Mouse (Mus musculus) CH12.LX (cell line): ENCODE measurements around the gene Fam214a. TPM values are rescaled to one million over a fixed set of nuclear protein-coding genes. Genes with fewer than 3 reads are reported as not detected.

Experiments used
- DNase-seq: peaks from one replicate; pipeline ENCODE4 v3.0.0-alpha.2; 2013; ENCODE audit errors: extremely low read depth
- H3K27ac ChIP-seq: 2 replicates; pipeline ENCODE4 v1.5.1; 2012; ENCODE audit warnings: low read depth, mild to moderate bottlenecking, control low read depth, moderate library complexity; ENCODE audit not compliant: insufficient read depth
- H3K27me3 ChIP-seq: replicated peaks from 2 replicates; pipeline ENCODE3; 2012; ENCODE audit warnings: inconsistent platforms
- H3K36me3 ChIP-seq, 2 experiments: replicated peaks in 1 of 2; 2 replicates each; pipeline versions ENCODE3 to v1.6.1; 2012; ENCODE audit warnings: inconsistent platforms in 1 of 2, low read length in 1 of 2, mild to moderate bottlenecking in 1 of 2, mixed read lengths in 1 of 2, moderate library complexity in 1 of 2; ENCODE audit not compliant: control insufficient read depth in 1 of 2, insufficient read depth in 1 of 2
- H3K4me1 ChIP-seq, 2 experiments: 2 replicates each; pipeline ENCODE4 v1.6.1; 2012; ENCODE audit warnings: inconsistent platforms in 1 of 2, moderate library complexity in 1 of 2; ENCODE audit not compliant: insufficient read depth in 2 of 2, control insufficient read depth in 1 of 2
- H3K4me2 ChIP-seq: 2 replicates; pipeline ENCODE4 v1.6.1; 2012; ENCODE audit warnings: low read depth, mild to moderate bottlenecking, control low read depth; ENCODE audit not compliant: poor library complexity, insufficient read depth, severe bottlenecking
- H3K4me3 ChIP-seq, 3 experiments: fragments of 150-350 bp in 1 of 3; sonication (generic) in 1 of 3; replicated peaks in 1 of 3; 2 replicates each; pipeline versions ENCODE3 to v1.5.1; 2011 to 2012; ENCODE audit warnings: low read depth in 2 of 3, low read length in 2 of 3, mild to moderate bottlenecking in 2 of 3, moderate library complexity in 2 of 3, control low read depth in 1 of 3, improper control_type of control experiment in 1 of 3, inconsistent platforms in 1 of 3, mixed read lengths in 1 of 3; ENCODE audit not compliant: poor library complexity in 1 of 3
- H3K79me2 ChIP-seq: replicated peaks from 2 replicates; pipeline ENCODE4 v1.6.1; 2012; ENCODE audit warnings: mild to moderate bottlenecking, moderate library complexity; ENCODE audit not compliant: control insufficient read depth, poor library complexity, insufficient read depth, severe bottlenecking; ENCODE audit errors: extremely low read depth
- H3K9ac ChIP-seq: 2 replicates; pipeline ENCODE4 v1.6.1; 2012; ENCODE audit warnings: low read depth, mild to moderate bottlenecking, control low read depth, moderate library complexity; ENCODE audit not compliant: insufficient read depth
- H3K9me3 ChIP-seq: replicated peaks from 2 replicates; pipeline ENCODE3; 2012; ENCODE audit warnings: low read length, inconsistent platforms, mixed read lengths
- CHD2 ChIP-seq: IDR thresholded peaks from 2 replicates; pipeline ENCODE4 v1.6.1; 2011; ENCODE audit warnings: low read length, improper control_type of control experiment
- CTCF ChIP-seq, 2 experiments: IDR thresholded peaks in 1 of 2; conservative IDR thresholded peaks in 1 of 2; 2 replicates each; pipeline ENCODE4 v1.5.1; 2011 to 2012; ENCODE audit warnings: low read depth in 2 of 2, low read length in 2 of 2, improper control_type of control experiment in 1 of 2, inconsistent platforms in 1 of 2, mild to moderate bottlenecking in 1 of 2, moderate library complexity in 1 of 2
- E2F4 ChIP-seq: IDR thresholded peaks from 2 replicates; pipeline ENCODE4 v1.6.1; 2011; ENCODE audit warnings: low read depth, low read length, improper control_type of control experiment; ENCODE audit not compliant: insufficient replicate concordance
- ELF1 ChIP-seq: IDR thresholded peaks from 2 replicates; pipeline ENCODE4 v1.6.1; 2014; ENCODE audit warnings: low read depth, mild to moderate bottlenecking, inconsistent platforms, low read length, improper control_type of control experiment
- ETS1 ChIP-seq: conservative IDR thresholded peaks from 2 replicates; pipeline ENCODE4 v1.6.1; 2012; ENCODE audit warnings: low read depth, mild to moderate bottlenecking, inconsistent platforms, low read length, improper control_type of control experiment, moderate library complexity
- GABPA ChIP-seq: IDR thresholded peaks from 2 replicates; pipeline ENCODE4 v1.6.1; 2012; ENCODE audit warnings: low read depth, low read length, improper control_type of control experiment, inconsistent platforms; ENCODE audit not compliant: insufficient replicate concordance
- HCFC1 ChIP-seq: IDR thresholded peaks from 2 replicates; pipeline ENCODE4 v1.6.1; 2012; ENCODE audit warnings: low read depth, mild to moderate bottlenecking, inconsistent platforms, low read length, improper control_type of control experiment
- JUN ChIP-seq: IDR thresholded peaks from 2 replicates; pipeline ENCODE4 v1.6.1; 2011; ENCODE audit warnings: low read depth, mild to moderate bottlenecking, low read length, improper control_type of control experiment, moderate library complexity; ENCODE audit not compliant: insufficient read depth
- KAT2A ChIP-seq: IDR thresholded peaks from 2 replicates; pipeline ENCODE4 v1.6.1; 2012; ENCODE audit warnings: low read length, improper control_type of control experiment, inconsistent platforms; ENCODE audit not compliant: insufficient replicate concordance
- MAFK ChIP-seq: IDR thresholded peaks from 2 replicates; pipeline ENCODE4 v1.6.1; 2011; ENCODE audit warnings: low read length, improper control_type of control experiment; ENCODE audit not compliant: insufficient replicate concordance
- MAZ ChIP-seq: IDR thresholded peaks from 2 replicates; pipeline ENCODE4 v1.6.1; 2012; ENCODE audit warnings: low read depth, mild to moderate bottlenecking, inconsistent platforms, low read length, improper control_type of control experiment, moderate library complexity
- NELFE ChIP-seq: IDR thresholded peaks from 2 replicates; pipeline ENCODE4 v1.6.1; 2011; ENCODE audit warnings: low read depth, low read length, improper control_type of control experiment
- PAX5 ChIP-seq: IDR thresholded peaks from 2 replicates; pipeline ENCODE4 v1.6.1; 2012; ENCODE audit warnings: low read length, inconsistent platforms, mixed read lengths
- RCOR1 ChIP-seq: conservative IDR thresholded peaks from 2 replicates; pipeline ENCODE4 v1.6.1; 2012; ENCODE audit warnings: low read depth, mild to moderate bottlenecking, inconsistent platforms, low read length, improper control_type of control experiment
- SIN3A ChIP-seq: IDR thresholded peaks from 2 replicates; pipeline ENCODE4 v1.6.1; 2012; ENCODE audit warnings: low read length, improper control_type of control experiment, inconsistent platforms
- TBP ChIP-seq: conservative IDR thresholded peaks from 2 replicates; pipeline ENCODE4 v1.6.1; 2011; ENCODE audit warnings: low read depth, low read length, improper control_type of control experiment
- UBTF ChIP-seq: IDR thresholded peaks from 2 replicates; pipeline ENCODE4 v1.6.1; 2012; ENCODE audit warnings: low read depth, mild to moderate bottlenecking, inconsistent platforms, low read length, improper control_type of control experiment, moderate library complexity
- USF1 ChIP-seq: IDR thresholded peaks from 2 replicates; pipeline ENCODE4 v1.6.1; 2014; ENCODE audit warnings: low read depth, mild to moderate bottlenecking, inconsistent platforms, low read length, improper control_type of control experiment
- USF2 ChIP-seq: conservative IDR thresholded peaks from 2 replicates; pipeline ENCODE4 v1.6.1; 2011; ENCODE audit warnings: low read depth, low read length, improper control_type of control experiment
- ZC3H11A ChIP-seq: IDR thresholded peaks from 2 replicates; pipeline ENCODE4 v1.6.1; 2012; ENCODE audit warnings: low read depth, mild to moderate bottlenecking, inconsistent platforms, low read length, improper control_type of control experiment
- ZMIZ1 ChIP-seq: IDR thresholded peaks from 2 replicates; pipeline ENCODE4 v1.6.1; 2012; ENCODE audit warnings: low read depth, mild to moderate bottlenecking, inconsistent platforms, low read length, improper control_type of control experiment
- ZNF384 ChIP-seq: IDR thresholded peaks from 2 replicates; pipeline ENCODE4 v1.6.1; 2012; ENCODE audit warnings: low read depth, low read length, improper control_type of control experiment, inconsistent platforms
- dilution Hi-C: fragments of 300-500 bp; cut with MboI; formaldehyde crosslinking; loops from 2 replicates; pipeline ENCODE4 v1.14.3; 2020; ENCODE audit warnings: low sequenced_read_pairs; ENCODE audit not compliant: extremely low pct_unique_long_range_greater_than_20kb, extremely low pct_ligation_motif_present
- in situ Hi-C: fragments of 300-500 bp; cut with MboI; formaldehyde crosslinking; loops from 3 replicates; pipeline ENCODE4 v1.14.3; 2019; ENCODE audit warnings: low sequenced_read_pairs, low pct_ligation_motif_present, low pct_unique_long_range_greater_than_20kb, mixed read lengths
- polyA plus RNA-seq: library from polyadenylated mRNA; unstranded; fragments of >175 nt; gene quantifications from 2 replicates; pipeline ENCODE4 v1.2.1, GENCODE M21; 2012; ENCODE audit warnings: low read depth; ENCODE audit not compliant: insufficient read length
- total RNA-seq, 2 experiments: library from RNA; depleted of rRNA; stranded (reverse); fragments of 300-350 nt in 1 of 2; fragments of >200 nt in 1 of 2; gene quantifications; 2 replicates each; pipeline ENCODE4 v1.2.3; 2012 to 2014

Gene Fam214a
- total and polyA plus RNA-seq, 3 experiments, result 6.2 to 8.6 (median 7.0) TPM

DNA sequence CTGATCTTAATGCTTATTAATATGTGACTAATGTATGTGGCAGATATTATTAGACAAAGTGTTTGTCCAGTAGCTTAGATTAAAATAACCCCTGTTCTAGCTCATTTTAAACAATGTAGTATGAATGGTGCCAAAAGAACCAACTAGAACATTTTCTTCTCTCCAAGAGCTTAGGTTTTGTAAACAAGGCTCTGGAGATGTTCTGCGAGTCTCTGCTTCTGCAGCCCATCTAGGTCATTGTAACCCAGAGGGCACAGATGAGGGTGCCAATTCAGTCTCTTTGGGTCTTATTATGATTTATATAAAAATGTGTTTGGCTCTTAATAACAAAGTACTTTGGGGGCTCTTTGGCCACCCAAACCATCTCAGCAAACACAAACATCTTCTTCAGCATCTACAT lies 17.9 kb downstream of the Fam214a start:
- DNase-seq, result no peak
- H3K4me3 ChIP-seq, result no peak overlapping the region
- H3K9ac ChIP-seq, result no peak overlapping the region
- H3K36me3 ChIP-seq, result peaks cover 0 to 7% of the 10 kb centered on the region in 2 experiments
- in situ Hi-C loops, result no loop called here
- TF ChIP-seq CTCF (conservative IDR thresholded peaks at IDR 0.05 in 1 of 2, IDR thresholded peaks at IDR 0.05 in 1 of 2; ENCODE audit: low read depth in 2 of 2, low read length in 2 of 2), result no peak
- no peak for TF ChIP-seq NELFE
- no peak for TF ChIP-seq KAT2A
- TF ChIP-seq GABPA, result no peak
- no peak for TF ChIP-seq PAX5
- no peak for TF ChIP-seq ELF1
- TF ChIP-seq MAFK, result no peak
- TF ChIP-seq ZC3H11A, result no peak
- TF ChIP-seq RCOR1, result no peak
- no peak for TF ChIP-seq UBTF
- TF ChIP-seq MAZ, result no peak
- no peak for TF ChIP-seq JUN
- no peak for TF ChIP-seq SIN3A
- TF ChIP-seq USF1, result no peak
- no peak for TF ChIP-seq TBP
- no peak for TF ChIP-seq CHD2
- TF ChIP-seq ZNF384, result no peak
- TF ChIP-seq USF2, result no peak
- no peaks in the 10 kb centered on the region for H3K9me3 ChIP-seq
- H3K4me2 ChIP-seq, result no peak overlapping the region
- peaks cover 11% of the 10 kb centered on the region for H3K79me2 ChIP-seq
- H3K27ac ChIP-seq, result no peak overlapping the region
- peaks cover 11 to 33% of the 10 kb centered on the region in 2 experiments for H3K4me1 ChIP-seq
- dilution Hi-C loops, result no loop called here
- no peaks in the 10 kb centered on the region for H3K27me3 ChIP-seq

DNA sequence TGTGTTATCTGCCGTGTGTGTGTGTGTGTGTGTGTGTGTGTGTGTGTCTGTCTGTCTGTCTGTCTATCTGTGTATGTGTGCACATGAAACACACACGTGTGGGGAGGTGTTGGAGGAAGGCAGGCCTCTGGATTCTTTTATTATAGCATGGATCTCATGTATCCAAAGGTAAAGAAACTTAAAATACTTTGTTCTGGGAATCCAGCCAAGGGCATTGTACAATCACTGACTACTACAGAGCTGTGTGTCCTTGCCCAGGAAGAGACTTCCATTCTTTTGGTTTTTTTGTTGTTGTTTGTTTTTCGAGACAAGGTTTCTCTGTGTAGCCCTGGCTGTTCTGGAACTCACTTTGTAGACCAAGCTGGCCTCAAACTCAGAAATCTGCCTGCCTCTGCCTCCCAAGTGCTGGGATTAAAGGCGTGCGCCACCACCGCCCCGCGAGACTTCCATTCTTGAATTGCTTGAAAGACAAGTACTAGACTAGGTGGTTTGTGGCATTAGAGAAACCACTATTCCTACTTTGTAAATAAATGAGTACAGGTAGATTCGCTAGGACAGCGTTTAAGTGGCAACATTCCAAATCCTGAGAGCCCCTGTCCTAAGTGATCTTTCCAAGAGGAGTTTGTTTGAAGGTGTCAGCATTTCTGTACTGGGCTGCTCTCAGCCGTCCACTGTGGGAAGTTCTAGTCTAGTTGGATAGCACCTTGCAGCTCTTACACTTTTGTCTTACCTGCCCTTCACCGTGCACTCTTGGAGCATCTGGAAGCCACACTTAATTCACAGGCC lies 18.7 kb downstream of the Fam214a start:
- dilution Hi-C loops, result no loop called here

More for the DNA sequence above, 18.7 kb downstream of the Fam214a start:
- H3K4me3 ChIP-seq, result no peak overlapping the region
- H3K9ac ChIP-seq, result no peak overlapping the region
- H3K9me3 ChIP-seq, result no peaks in the 10 kb centered on the region
- H3K4me2 ChIP-seq, result no peak overlapping the region
- no peaks in the 10 kb centered on the region for H3K27me3 ChIP-seq
- peaks cover 0 to 7% of the 10 kb centered on the region in 2 experiments for H3K36me3 ChIP-seq
- H3K4me1 ChIP-seq, result peaks cover 7 to 34% of the 10 kb centered on the region in 2 experiments
- DNase-seq, result no peak
- no peak overlapping the region for H3K27ac ChIP-seq
- in situ Hi-C loops, result no loop called here
- H3K79me2 ChIP-seq, result peaks cover 8% of the 10 kb centered on the region
- TF ChIP-seq CHD2, result no peak
- no peak for TF ChIP-seq ETS1
- TF ChIP-seq ZMIZ1, result no peak
- no peak for TF ChIP-seq UBTF
- no peak for TF ChIP-seq NELFE
- no peak for TF ChIP-seq KAT2A
- TF ChIP-seq E2F4, result no peak
- TF ChIP-seq HCFC1, result no peak
- TF ChIP-seq MAFK, result no peak
- TF ChIP-seq, all 38 proteins: peak for 0
